Comparison of ENCODE assay signal across 9 mouse cellular contexts in genomic region chr9:45839982-45840300, GRCm38 (mm10). TPM values are rescaled to one million over a fixed set of nuclear protein-coding genes. Genes with fewer than 3 reads are reported as not detected.
DNase-seq lines count a peak whose midpoint lies in the region; ATAC-seq lines count a peak whose summit lies in the region.
"Had no signal": no experiment of that assay in that cellular context is flagged by ENCODE, and none has a peak within 500 bp of the region (broad histone marks: within the 10 kb centered on the region; RNA-seq: fewer than 3 reads in every experiment).

No protein-coding gene starts in this region.

- no peak overlapping the region for H3K27ac ChIP-seq in heart, embryonic 12.5 days (ENCODE audit: poor library complexity, severe bottlenecking)
- no peak overlapping the region for H3K27ac ChIP-seq in embryonic facial prominence, embryonic 10.5 days (replicated peaks)
- H3K27ac ChIP-seq in hindbrain, embryonic 14.5 days, result no peak overlapping the region
- no peak overlapping the region for H3K27ac ChIP-seq in midbrain, embryonic 14.5 days (replicated peaks; ENCODE audit: low read depth, low read length)

- 59% methylated on average over 7 of the region's 7 CpGs for WGBS in heart, embryonic 12.5 days
- 81% methylated on average over 7 of the region's 7 CpGs for WGBS in embryonic facial prominence, embryonic 10.5 days
- 80% methylated on average over 7 of the region's 7 CpGs for WGBS in hindbrain, embryonic 14.5 days
- WGBS in midbrain, embryonic 14.5 days, result 74% methylated on average over 7 of the region's 7 CpGs

- H3K4me2 ChIP-seq in heart, embryonic 12.5 days, result peak overlapping the region; percentile 98
- H3K4me2 ChIP-seq in hindbrain, embryonic 14.5 days (replicated peaks), result peak overlapping the region; percentile 91
- H3K4me2 ChIP-seq in midbrain, embryonic 14.5 days (ENCODE audit: low read length), result peak overlapping the region; percentile 78

- H3K36me3 ChIP-seq in heart, embryonic 12.5 days, result no peaks in the 10 kb centered on the region
- H3K36me3 ChIP-seq in embryonic facial prominence, embryonic 10.5 days (replicated peaks), result no peaks in the 10 kb centered on the region
- no peaks in the 10 kb centered on the region for H3K36me3 ChIP-seq in hindbrain, embryonic 14.5 days (replicated peaks; ENCODE audit: control insufficient read depth, insufficient read depth)
- no peaks in the 10 kb centered on the region for H3K36me3 ChIP-seq in midbrain, embryonic 14.5 days (ENCODE audit: control insufficient read depth, insufficient read depth, low read length)

- H3K9ac ChIP-seq in heart, embryonic 12.5 days, result peak overlapping the region; percentile 93; the same call in 1 of the 2 replicates
- H3K9ac ChIP-seq in hindbrain, embryonic 14.5 days, result peak overlapping the region; percentile 91
- H3K9ac ChIP-seq in midbrain, embryonic 14.5 days (replicated peaks; ENCODE audit: low read length), result peak overlapping the region; percentile 63; the same call in 1 of the 2 replicates

- 0 out of 2 replicates have a peak, but pooled peaks have one; percentile 1 for ATAC-seq in heart, embryonic 12.5 days (ENCODE audit: insufficient number of reproducible peaks, low FRiP score)
- no peak for ATAC-seq in hindbrain, embryonic 14.5 days (ENCODE audit: low FRiP score)
- ATAC-seq in midbrain, embryonic 14.5 days (ENCODE audit: low FRiP score, low TSS enrichment), result no peak

- H3K9me3 ChIP-seq in heart, embryonic 12.5 days (replicated peaks), result no peaks in the 10 kb centered on the region
- no peaks in the 10 kb centered on the region for H3K9me3 ChIP-seq in embryonic facial prominence, embryonic 10.5 days
- no peaks in the 10 kb centered on the region for H3K9me3 ChIP-seq in hindbrain, embryonic 14.5 days (ENCODE audit: control insufficient read depth, low read length)
- no peaks in the 10 kb centered on the region for H3K9me3 ChIP-seq in midbrain, embryonic 14.5 days (ENCODE audit: control insufficient read depth, low read length)

- H3K4me3 ChIP-seq in heart, embryonic 12.5 days, result peak overlapping the region; percentile 92
- H3K4me3 ChIP-seq in embryonic facial prominence, embryonic 10.5 days, result peak overlapping the region; percentile 79
- peak overlapping the region; percentile 69 for H3K4me3 ChIP-seq in hindbrain, embryonic 14.5 days (replicated peaks; ENCODE audit: low read length)
- peak overlapping the region; percentile 55 for H3K4me3 ChIP-seq in midbrain, embryonic 14.5 days (replicated peaks; ENCODE audit: low read depth, low read length)

- DNase-seq in heart, adult 9 months (ENCODE audit: low spot score in 2 of 2), result no peak
- no peak for DNase-seq in embryonic facial prominence, embryonic 10.5 days (ENCODE audit: low spot score)
- no peak for DNase-seq in hindbrain, embryonic 14.5 days (ENCODE audit: low spot score)
- DNase-seq in midbrain, embryonic 14.5 days, result no peak
- no peak for DNase-seq in frontal cortex, postnatal 14 days (ENCODE audit: low spot score in 2 of 2)
- DNase-seq in urinary bladder, postnatal 36 days (ENCODE audit: low spot score in 2 of 2), result no peak
- no peak for DNase-seq in left cerebral cortex, postnatal 36 days (ENCODE audit: low spot score in 2 of 2)
- DNase-seq: cerebellum, adult 11 months had no signal

- H3K4me1 ChIP-seq in heart, embryonic 12.5 days (replicated peaks), result peaks cover 20% of the 10 kb centered on the region
- peaks cover 27% of the 10 kb centered on the region for H3K4me1 ChIP-seq in embryonic facial prominence, embryonic 10.5 days
- peaks cover 36% of the 10 kb centered on the region for H3K4me1 ChIP-seq in hindbrain, embryonic 14.5 days (replicated peaks; ENCODE audit: control insufficient read depth, insufficient read depth, low read length)
- H3K4me1 ChIP-seq in midbrain, embryonic 14.5 days (ENCODE audit: control insufficient read depth, insufficient read depth, low read length), result peaks cover 31% of the 10 kb centered on the region

- no peaks in the 10 kb centered on the region for H3K27me3 ChIP-seq in heart, embryonic 12.5 days (replicated peaks)
- H3K27me3 ChIP-seq in embryonic facial prominence, embryonic 10.5 days (replicated peaks; ENCODE audit: low read depth, poor library complexity, severe bottlenecking), result no peaks in the 10 kb centered on the region
- H3K27me3 ChIP-seq in hindbrain, embryonic 14.5 days (ENCODE audit: control insufficient read depth, insufficient read depth, low read length), result no peaks in the 10 kb centered on the region
- H3K27me3 ChIP-seq in midbrain, embryonic 14.5 days (ENCODE audit: control insufficient read depth, insufficient read depth, low read length), result no peaks in the 10 kb centered on the region

- intact Hi-C loops in left cerebral cortex, postnatal 36 days (cut with DNase I), result no loop called here

RNA-seq across cellular contexts. Expression of gene Bace1, which starts 1.6 kb away (rescaled TPM):
- 21.4 and 22.0 TPM in 2 replicates for polyA plus RNA-seq in heart, embryonic 12.5 days (2016; fragmentation: Nextera tagmentation; extraction: Ambion mirVana)
- polyA plus RNA-seq in embryonic facial prominence, embryonic 10.5 days (2016; fragmentation: Nextera tagmentation; extraction: Ambion mirVana), result 22.4 and 22.6 TPM in 2 replicates
- 46.0 and 50.3 TPM in 2 replicates for polyA plus RNA-seq in hindbrain, embryonic 14.5 days (2014; fragmentation: Nextera tagmentation; extraction: Ambion mirVana)
- 46.5 and 56.5 TPM in 2 replicates for polyA plus RNA-seq in midbrain, embryonic 14.5 days (2014; fragmentation: Nextera tagmentation; extraction: Ambion mirVana)
- 10 to 100 TPM; 88.4 to 89.3 TPM for total RNA-seq in left cerebral cortex, postnatal 36 days (2021)

RNA-seq across cellular contexts. Expression of gene Cep164, which starts 11.4 kb away (rescaled TPM):
- 14.3 and 19.0 TPM in 2 replicates for polyA plus RNA-seq in heart, embryonic 12.5 days (2016; fragmentation: Nextera tagmentation; extraction: Ambion mirVana)
- 22.8 and 24.4 TPM in 2 replicates for polyA plus RNA-seq in embryonic facial prominence, embryonic 10.5 days (2016; fragmentation: Nextera tagmentation; extraction: Ambion mirVana)
- polyA plus RNA-seq in hindbrain, embryonic 14.5 days (2014; fragmentation: Nextera tagmentation; extraction: Ambion mirVana), result 8.9 and 11.5 TPM in 2 replicates
- 13.0 and 18.0 TPM in 2 replicates for polyA plus RNA-seq in midbrain, embryonic 14.5 days (2014; fragmentation: Nextera tagmentation; extraction: Ambion mirVana)
- 10 to 100 TPM; 10.9 to 16.3 TPM for total RNA-seq in left cerebral cortex, postnatal 36 days (2021)
